Mouse (Mus musculus) hindbrain, postnatal 0 days (tissue): ENCODE measurements around the gene Pax1. TPM values are rescaled to one million over a fixed set of nuclear protein-coding genes. Genes with fewer than 3 reads are reported as not detected.

Source experiments
- ATAC-seq: fragments of 200-750 bp; cut with Nextera tagmentation; 2 replicates; pipeline ENCODE4 v1.8.0; 2017; ENCODE audit warnings: mild to moderate bottlenecking, moderate TSS enrichment, moderate library complexity
- DNase-seq: peaks from one replicate; pipeline ENCODE4 v3.0.0-alpha.2; 2015; ENCODE audit warnings: low spot score
- H3K27ac ChIP-seq: fragments of 300-500 bp; sonication (generic); 2 replicates; pipeline ENCODE4 v1.5.1; 2014; ENCODE audit warnings: mild to moderate bottlenecking
- H3K27me3 ChIP-seq: fragments of 300-500 bp; sonication (generic); 2 replicates; pipeline ENCODE4 v1.6.1; 2014; ENCODE audit warnings: low read length, mixed read lengths; ENCODE audit not compliant: insufficient read depth
- H3K36me3 ChIP-seq: fragments of 300-500 bp; sonication (generic); 2 replicates; pipeline ENCODE4 v1.6.1; 2014; ENCODE audit warnings: low read length, mixed read lengths; ENCODE audit not compliant: insufficient read depth
- H3K4me1 ChIP-seq: fragments of 300-500 bp; sonication (generic); 2 replicates; pipeline ENCODE4 v1.6.1; 2014; ENCODE audit warnings: antibody characterized with exemption, low read length, mixed read lengths; ENCODE audit not compliant: insufficient read depth
- H3K4me2 ChIP-seq: fragments of 300-500 bp; sonication (generic); 2 replicates; pipeline ENCODE4 v1.6.1; 2014; ENCODE audit warnings: low read depth, mild to moderate bottlenecking, low read length, moderate library complexity, mixed read lengths
- H3K4me3 ChIP-seq: fragments of 300-500 bp; sonication (generic); 2 replicates; pipeline ENCODE4 v1.5.1; 2014; ENCODE audit warnings: low read length
- H3K9ac ChIP-seq: fragments of 300-500 bp; sonication (generic); replicated peaks from 2 replicates; pipeline ENCODE4 v1.6.1; 2014; ENCODE audit warnings: mild to moderate bottlenecking, low read length, moderate library complexity, mixed read lengths
- H3K9me3 ChIP-seq: fragments of 300-500 bp; sonication (generic); 2 replicates; pipeline ENCODE4 v1.6.1; 2016; ENCODE audit warnings: low read length, mixed read lengths
- CTCF ChIP-seq: IDR thresholded peaks from 2 replicates; pipeline ENCODE4 v1.5.1; 2016; ENCODE audit warnings: antibody characterized with exemption, control low read depth, low read depth
- WGBS: fragments of 180-500 bp; shearing (Covaris S2); extraction: QIAGEN DNeasy Blood & Tissue Kit; methylation state at CpG from one replicate; pipeline ENCODE4 v1.1.7; 2014; 5-methylcytosine and 5-hydroxymethylcytosine counted together
- polyA plus RNA-seq: library from polyadenylated mRNA; unstranded; fragments of >200 nt; fragmentation: Nextera tagmentation; extraction: Ambion mirVana; gene quantifications from 2 replicates; pipeline ENCODE4 v1.2.1, GENCODE M21; 2015
- total RNA-seq: library from RNA; depleted of rRNA; stranded (reverse); fragments of >200 nt; gene quantifications from 2 replicates; pipeline ENCODE4 v1.2.3, GENCODE M21; 2014; rRNA removed

Gene Pax1
- not detected in 2 replicates for total RNA-seq
- not detected in 2 replicates for polyA plus RNA-seq

GRCm38 (mm10) chr2:147361581-147361980 lies at the start of gene Pax1:
TSS of gene Pax1 (plus strand) at chr2:147361925.
- Histone ChIP-seq H3K36me3 (no peaks in the 10 kb centered on the region), H3K4me3 (no peak within 1 kb of the TSS), H3K4me2 (no peak within 1 kb of the TSS), H3K9ac (no peak within 1 kb of the TSS), H3K9me3 (no peaks in the 10 kb centered on the region), H3K27ac (no peak within 1 kb of the TSS), H3K4me1 (0 out of 2 replicates have a peak, but pooled peaks cover 7% of the 10 kb centered on the region), H3K27me3 (peaks cover 95% of the 10 kb centered on the region)
- no peak for TF ChIP-seq CTCF
- no peak for DNase-seq
- no peak for ATAC-seq
- WGBS, result 1% methylated on average over 18 of the region's 18 CpGs

- Histone ChIP-seq H3K4me3 (no peak overlapping the region), H3K27me3 (0 out of 2 replicates have a peak, but pooled peaks cover 10% of the 10 kb centered on the region), H3K9me3 (peaks cover 4% of the 10 kb centered on the region; the same call in 1 of the 2 replicates), H3K9ac (no peak overlapping the region), H3K4me1 (no peaks in the 10 kb centered on the region), H3K36me3 (no peaks in the 10 kb centered on the region), H3K4me2 (no peak overlapping the region), H3K27ac (no peak overlapping the region)
- WGBS, result 12% methylated on average over 9 of the region's 9 CpGs
- DNase-seq (peak; percentile 79), ATAC-seq (no peak)
- TF ChIP-seq CTCF, result peak; percentile 82
These were observed 40.7 kb upstream of the Pax1 start for GRCm38 (mm10) chr2:147321036-147321435.

- Histone ChIP-seq H3K36me3 (no peaks in the 10 kb centered on the region), H3K27me3 (0 out of 2 replicates have a peak, but pooled peaks cover 2% of the 10 kb centered on the region), H3K27ac (no peak overlapping the region), H3K9me3 (no peaks in the 10 kb centered on the region), H3K4me1 (no peaks in the 10 kb centered on the region), H3K9ac (no peak overlapping the region), H3K4me2 (no peak overlapping the region), H3K4me3 (no peak overlapping the region)
- ATAC-seq (no peak), DNase-seq (no peak)
- WGBS, result 82% methylated on average over 2 of the region's 2 CpGs
- TF ChIP-seq CTCF, result no peak
These were observed 36.5 kb upstream of the Pax1 start for GRCm38 (mm10) chr2:147325178-147325577.

GRCm38 (mm10) chr2:147332731-147333130 lies 29.0 kb upstream of the Pax1 start:
- 70% methylated on average over 2 of the region's 2 CpGs for WGBS
- DNase-seq, result no peak

GRCm38 (mm10) chr2:147338729-147339128 lies 23.0 kb upstream of the Pax1 start:
- Histone ChIP-seq H3K4me1 (no peaks in the 10 kb centered on the region), H3K36me3 (no peaks in the 10 kb centered on the region), H3K9ac (no peak overlapping the region), H3K4me3 (no peak overlapping the region), H3K4me2 (no peak overlapping the region), H3K27ac (no peak overlapping the region), H3K9me3 (no peaks in the 10 kb centered on the region), H3K27me3 (no peaks in the 10 kb centered on the region)
- DNase-seq, result peak; percentile 57
- no peak for TF ChIP-seq CTCF
- ATAC-seq, result peak; percentile 66
- WGBS, result 51% methylated on average over 15 of the region's 15 CpGs

More at GRCm38 (mm10) chr2:147332731-147333130, 29.0 kb upstream of the Pax1 start:
- Histone ChIP-seq H3K4me3 (no peak overlapping the region), H3K4me1 (no peaks in the 10 kb centered on the region), H3K9me3 (no peaks in the 10 kb centered on the region), H3K27me3 (no peaks in the 10 kb centered on the region), H3K36me3 (no peaks in the 10 kb centered on the region), H3K4me2 (no peak overlapping the region), H3K27ac (no peak overlapping the region), H3K9ac (no peak overlapping the region)
- no peak for TF ChIP-seq CTCF
- ATAC-seq, result 0 out of 2 replicates have a peak, but pooled peaks have one; percentile 38

GRCm38 (mm10) chr2:147339796-147340195 lies 21.9 kb upstream of the Pax1 start:
- H3K27me3 ChIP-seq, result no peaks in the 10 kb centered on the region
- no peak for TF ChIP-seq CTCF
- 53% methylated on average over 4 of the region's 4 CpGs for WGBS
- DNase-seq (peak; percentile 67), ATAC-seq (peak; percentile 59)
- no peak overlapping the region for H3K9ac ChIP-seq
- no peaks in the 10 kb centered on the region for H3K9me3 ChIP-seq
- no peaks in the 10 kb centered on the region for H3K4me1 ChIP-seq
- H3K4me3 ChIP-seq, result no peak overlapping the region
- no peak overlapping the region for H3K27ac ChIP-seq
- no peaks in the 10 kb centered on the region for H3K36me3 ChIP-seq
- H3K4me2 ChIP-seq, result no peak overlapping the region

GRCm38 (mm10) chr2:147342198-147342597 lies 19.5 kb upstream of the Pax1 start:
- Histone ChIP-seq H3K4me1 (no peaks in the 10 kb centered on the region), H3K27me3 (no peaks in the 10 kb centered on the region), H3K4me2 (no peak overlapping the region), H3K36me3 (no peaks in the 10 kb centered on the region), H3K9me3 (no peaks in the 10 kb centered on the region), H3K4me3 (no peak overlapping the region), H3K27ac (no peak overlapping the region), H3K9ac (no peak overlapping the region)
- WGBS, result 11% methylated on average over 2 of the region's 2 CpGs
- no peak for ATAC-seq
- peak; percentile 41 for TF ChIP-seq CTCF
- peak; percentile 56 for DNase-seq
